Mouse (Mus musculus): ENCODE data around the gene Hoxc13. TPM values are rescaled to one million over a fixed set of nuclear protein-coding genes. Genes with fewer than 3 reads are reported as not detected.

The Hoxc13 gene
- polyA plus RNA-seq, 1 experiment: not detected

DNA sequence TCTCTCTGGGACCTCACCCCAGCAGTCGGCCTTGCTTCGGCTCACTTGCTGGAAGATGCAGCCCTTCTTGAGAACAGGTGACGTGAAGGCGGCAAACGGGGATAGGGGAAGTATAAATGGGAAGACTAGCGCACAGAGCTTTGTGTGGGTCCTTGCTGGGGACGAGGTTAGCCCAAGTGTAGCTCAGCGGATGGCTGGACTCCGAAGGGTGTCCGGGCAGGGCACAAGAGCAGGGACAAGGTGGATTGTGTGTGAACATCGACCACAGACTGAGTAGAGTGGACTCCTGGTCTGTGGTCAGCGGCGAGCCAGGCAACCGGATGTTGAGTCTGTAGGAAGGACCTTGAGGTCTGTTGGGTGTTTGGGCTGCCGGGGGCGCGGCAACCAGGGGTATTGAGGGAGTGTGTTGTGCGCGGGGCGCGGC, 54.8 kb downstream of the Hoxc13 start:
- TF ChIP-seq CTCF (IDR thresholded peaks at IDR 0.05; ENCODE audit: borderline replicate concordance, insufficient read depth, low read depth, low read length): no peak
- no peak for TF ChIP-seq POLR2A (IDR thresholded peaks at IDR 0.05; ENCODE audit: borderline replicate concordance, insufficient read depth, low read length)
- peaks cover 19% of the 10 kb centered on the region; the same call in 1 of the 2 replicates for H3K27me3 ChIP-seq (ENCODE audit: control insufficient read depth, insufficient read depth, low read length)
- H3K27ac ChIP-seq (ENCODE audit: insufficient read depth, low read length): no peak overlapping the region
- no peak for DNase-seq
- H3K4me1 ChIP-seq (ENCODE audit: control insufficient read depth, insufficient read depth, low read length): no peaks in the 10 kb centered on the region
- no peak overlapping the region for H3K4me3 ChIP-seq (replicated peaks; ENCODE audit: insufficient read depth, low read depth, low read length)
- 3% methylated on average over 21 of the region's 21 CpGs for WGBS

GRCm38 (mm10) chr15:102976171-102976570, 55.3 kb downstream of the Hoxc13 start, which contains the start of gene Hoxc9:
Hoxc9 (plus strand) TSS chr15:102976439.
- Histone ChIP-seq H3K4me3 (replicated peaks; ENCODE audit: insufficient read depth, low read depth, low read length) (no peak within 1 kb of the TSS), H3K27ac (ENCODE audit: insufficient read depth, low read length) (no peak within 1 kb of the TSS), H3K4me1 (ENCODE audit: control insufficient read depth, insufficient read depth, low read length) (no peaks in the 10 kb centered on the region), H3K27me3 (ENCODE audit: control insufficient read depth, insufficient read depth, low read length) (peaks cover 19% of the 10 kb centered on the region; the same call in 1 of the 2 replicates)
- no peak for TF ChIP-seq POLR2A (IDR thresholded peaks at IDR 0.05; ENCODE audit: borderline replicate concordance, insufficient read depth, low read length)
- TF ChIP-seq CTCF (IDR thresholded peaks at IDR 0.05; ENCODE audit: borderline replicate concordance, insufficient read depth, low read depth, low read length): no peak
- under 1% methylated on average over 14 of the region's 20 CpGs for WGBS
- DNase-seq: no peak

DNA sequence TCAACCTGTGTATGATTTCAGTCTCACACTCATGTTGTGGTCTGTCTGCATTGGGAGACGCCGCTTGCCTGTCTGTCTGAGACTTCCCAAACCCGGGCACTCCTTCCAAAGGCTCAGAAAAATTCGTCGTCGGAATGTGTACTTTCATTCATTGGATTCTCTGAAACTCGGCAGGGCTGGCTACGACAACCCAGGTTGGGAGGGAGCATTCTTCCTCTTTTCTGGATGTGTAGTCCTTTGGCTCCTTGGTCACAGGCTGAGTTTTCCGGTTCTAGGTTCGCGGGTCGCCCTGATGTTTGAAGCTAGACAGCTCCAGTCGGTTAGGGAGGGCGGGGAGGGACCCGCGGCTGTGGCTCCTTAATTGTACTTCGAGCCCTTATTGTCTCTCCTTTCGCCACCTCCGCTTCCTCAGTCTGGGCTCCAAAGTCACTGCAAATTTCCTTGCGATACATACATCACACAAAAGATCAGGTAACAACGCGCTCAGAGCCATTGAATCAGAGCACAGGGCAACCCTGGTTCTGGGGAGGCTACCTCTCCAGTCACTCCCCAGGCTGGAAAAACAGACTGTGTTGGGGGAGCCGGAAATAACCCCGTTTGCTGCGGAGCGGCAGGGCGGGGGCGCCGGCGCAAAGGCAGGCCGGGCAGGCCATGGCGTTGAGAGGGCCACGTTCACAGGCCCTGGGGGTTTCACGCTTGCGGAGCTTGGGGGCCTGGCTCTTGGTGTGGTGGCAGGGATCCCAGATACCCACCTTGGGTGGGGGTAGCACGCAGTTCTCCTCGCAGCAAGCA, 55.9 kb downstream of the Hoxc13 start:
- no peak for DNase-seq
- Histone ChIP-seq H3K4me3 (replicated peaks; ENCODE audit: insufficient read depth, low read depth, low read length) (no peak overlapping the region), H3K27ac (ENCODE audit: insufficient read depth, low read length) (no peak overlapping the region), H3K4me1 (ENCODE audit: control insufficient read depth, insufficient read depth, low read length) (no peaks in the 10 kb centered on the region), H3K27me3 (ENCODE audit: control insufficient read depth, insufficient read depth, low read length) (peaks cover 23% of the 10 kb centered on the region; the same call in 1 of the 2 replicates)
- TF ChIP-seq CTCF (IDR thresholded peaks at IDR 0.05; ENCODE audit: borderline replicate concordance, insufficient read depth, low read depth, low read length) (no peak), POLR2A (IDR thresholded peaks at IDR 0.05; ENCODE audit: borderline replicate concordance, insufficient read depth, low read length) (no peak)
- WGBS: 2% methylated on average over 37 of the region's 37 CpGs

DNA sequence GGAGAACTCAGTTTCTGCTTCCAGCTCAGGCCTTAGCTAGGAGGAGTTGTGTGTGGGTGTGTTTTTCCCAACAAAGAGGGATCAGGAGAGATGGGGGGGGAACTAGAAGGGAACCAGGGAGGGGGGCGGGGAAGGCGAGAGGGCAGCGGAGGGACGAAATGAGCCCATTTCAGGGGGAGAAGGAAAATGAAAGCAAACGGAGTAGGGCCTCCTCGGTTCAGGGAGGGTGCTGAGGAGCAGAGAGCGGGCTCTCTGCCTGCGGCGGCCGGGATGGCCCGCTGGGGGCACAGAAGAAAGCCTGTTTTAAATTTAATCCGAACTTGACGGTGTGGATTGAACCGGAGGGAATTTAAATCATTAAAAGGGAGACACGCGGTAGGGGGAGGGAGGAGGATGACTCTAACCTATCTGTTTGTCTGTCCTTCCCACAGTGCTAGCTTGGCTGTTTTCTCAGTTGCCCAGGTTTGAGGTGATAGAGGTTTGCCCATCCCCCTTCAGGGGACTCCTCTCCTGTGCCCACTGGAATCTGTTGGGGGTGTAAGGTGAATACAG, 56.6 kb downstream of the Hoxc13 start:
- Histone ChIP-seq H3K27me3 (ENCODE audit: control insufficient read depth, insufficient read depth, low read length) (peaks cover 22% of the 10 kb centered on the region; the same call in 1 of the 2 replicates), H3K4me3 (replicated peaks; ENCODE audit: insufficient read depth, low read depth, low read length) (no peak overlapping the region), H3K27ac (ENCODE audit: insufficient read depth, low read length) (no peak overlapping the region), H3K4me1 (ENCODE audit: control insufficient read depth, insufficient read depth, low read length) (no peaks in the 10 kb centered on the region)
- DNase-seq: no peak
- TF ChIP-seq CTCF (IDR thresholded peaks at IDR 0.05; ENCODE audit: borderline replicate concordance, insufficient read depth, low read depth, low read length): no peak
- TF ChIP-seq POLR2A (IDR thresholded peaks at IDR 0.05; ENCODE audit: borderline replicate concordance, insufficient read depth, low read length): no peak
- WGBS: 5% methylated on average over 16 of the region's 16 CpGs

Other genes with a start within 250 kb of the Hoxc13 start
- gene Atp5g2, start 248.8 kb upstream of the Hoxc13 start, polyA plus RNA-seq (2012; rRNA removed): 391 and 398 TPM in 2 replicates
- gene Calcoco1, start 198.9 kb upstream of the Hoxc13 start, polyA plus RNA-seq (2012; rRNA removed): 55.8 and 56.0 TPM in 2 replicates
- gene Hoxc12, start 15.7 kb downstream of the Hoxc13 start, polyA plus RNA-seq (2012; rRNA removed): not detected in 2 replicates
- gene Hoxc11, start 33.3 kb downstream of the Hoxc13 start, polyA plus RNA-seq (2012; rRNA removed): not detected in 2 replicates
- not detected in 2 replicates for gene Hoxc10, start 45.7 kb downstream of the Hoxc13 start, polyA plus RNA-seq (2012; rRNA removed)
- 1.5 and 2.2 TPM in 2 replicates for gene Hoxc5, start 46.3 kb downstream of the Hoxc13 start, polyA plus RNA-seq (2012; rRNA removed)
- not detected in 2 replicates for gene Hoxc9, start 55.3 kb downstream of the Hoxc13 start, polyA plus RNA-seq (2012; rRNA removed)
- not detected in 2 replicates for gene Hoxc8, start 69.5 kb downstream of the Hoxc13 start, polyA plus RNA-seq (2012; rRNA removed)
- gene Hoxc6, start 77.2 kb downstream of the Hoxc13 start, polyA plus RNA-seq (2012; rRNA removed): 0.16 and 0.25 TPM in 2 replicates
- 3.9 and 4.5 TPM in 2 replicates for gene Hoxc4, start 97.8 kb downstream of the Hoxc13 start, polyA plus RNA-seq (2012; rRNA removed)
- 17.8 and 20.1 TPM in 2 replicates for gene Smug1, start 246.0 kb downstream of the Hoxc13 start, polyA plus RNA-seq (2012; rRNA removed)

Measured in cerebellum, adult 2 months (tissue).